Mouse (Mus musculus): ENCODE results near the gene Dlgap4.

- TF ChIP-seq CTCF (IDR thresholded peaks at IDR 0.05; ENCODE audit: low read depth, low read length) (no peak), POLR2AphosphoS5 (IDR thresholded peaks at IDR 0.05; ENCODE audit: insufficient replicate concordance, low read depth, low read length) (no peak), TAL1 (conservative IDR thresholded peaks at IDR 0.05; ENCODE audit: low read depth, low read length) (no peak)
These were observed 35.9 kb downstream of the Dlgap4 start for GRCm38 (mm10) chr2:156649450-156649849.

All from G1E (cell line).